Mouse (Mus musculus): Measurements from ENCODE around the gene Nacc1.

The Nacc1 gene

DNA sequence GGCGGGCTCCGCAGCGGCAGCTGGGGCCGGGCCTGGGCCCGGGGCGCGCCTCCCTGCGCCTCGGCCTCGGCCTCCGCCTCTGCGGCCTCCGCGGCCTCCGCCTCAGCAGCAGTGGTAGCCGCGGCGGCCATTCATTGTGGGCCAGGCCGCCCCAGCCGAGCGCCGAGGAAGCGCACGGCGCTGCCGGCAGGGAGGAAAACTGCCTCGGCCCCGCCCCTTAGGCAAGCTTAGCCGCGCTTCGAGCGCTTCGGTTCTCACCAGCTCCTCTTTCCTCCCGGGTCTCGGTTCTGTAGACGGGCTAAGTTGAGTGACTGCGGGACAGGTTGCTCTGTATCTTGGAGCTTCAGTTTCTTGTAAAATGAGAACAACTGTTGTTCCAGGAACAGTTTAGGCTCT lies at the start of gene Nacc1:
TSS of gene Nacc1 (minus strand) at position 158 of the 396 bp plus-strand sequence.
- in situ Hi-C loops (cut with MseI, MboI) = no loop called here

DNA sequence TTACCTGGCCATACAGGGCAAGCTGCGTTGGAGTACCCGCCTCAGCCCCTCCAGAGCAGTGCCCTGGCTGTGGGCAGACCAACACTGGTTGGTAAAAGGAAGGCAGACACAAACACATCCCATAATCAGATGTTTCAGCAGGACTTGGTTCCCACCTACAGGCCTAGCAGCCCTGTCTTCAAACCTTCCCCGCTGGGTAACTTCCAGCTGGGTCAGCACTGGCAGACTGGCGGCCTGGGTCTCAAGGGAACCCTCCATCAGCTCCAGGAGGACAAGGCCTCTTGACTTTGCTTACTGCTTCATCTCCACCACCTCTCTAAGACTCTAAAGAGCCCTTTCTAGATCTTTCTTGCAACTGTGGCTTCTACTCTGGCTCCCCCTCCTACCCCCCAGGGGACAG lies 48.9 kb upstream of the Nacc1 start:
- in situ Hi-C loops (cut with MseI, MboI) = no loop called here

DNA sequence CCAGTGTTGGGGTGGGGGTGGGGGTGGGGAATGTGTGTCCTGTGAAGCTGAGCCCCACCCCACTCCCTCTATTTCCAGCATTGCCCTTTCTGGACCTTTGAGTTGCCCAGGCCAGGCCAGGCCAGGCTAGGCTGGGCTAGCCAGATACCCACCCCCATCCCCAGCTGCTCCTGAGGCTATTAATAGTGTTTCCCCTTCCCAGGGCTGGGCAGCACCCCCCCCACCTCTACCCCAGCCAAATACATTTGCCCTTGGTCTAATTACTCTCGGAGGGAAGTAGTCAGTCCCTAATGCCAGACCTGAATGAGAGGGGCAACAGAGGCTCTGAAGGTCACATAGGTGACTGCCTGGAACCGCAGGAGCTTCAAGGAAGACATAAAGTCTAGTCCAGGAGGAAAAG lies 47.9 kb upstream of the Nacc1 start:
- in situ Hi-C loops (cut with MseI, MboI) = no loop called here

DNA sequence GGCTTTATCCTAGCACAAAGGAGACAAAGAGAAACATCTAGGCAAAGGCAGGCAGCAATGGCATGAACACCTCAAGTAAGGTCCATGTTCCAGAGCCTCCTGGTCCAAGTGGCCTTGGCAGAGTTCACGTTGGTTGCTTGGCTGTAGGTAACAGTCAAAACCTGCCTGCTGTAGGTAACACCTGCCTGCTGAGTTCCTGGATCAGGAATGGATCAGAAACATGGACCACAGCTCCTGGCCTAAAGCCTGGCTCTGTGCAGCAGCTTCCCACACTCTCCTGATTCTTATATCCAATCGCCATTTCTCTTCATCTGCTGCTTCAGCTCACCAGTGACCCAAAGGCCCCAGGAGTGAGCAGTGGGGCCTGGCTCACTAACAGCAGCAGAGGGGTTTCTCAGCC lies 47.0 kb upstream of the Nacc1 start:
- in situ Hi-C loops (cut with MseI, MboI) = no loop called here

DNA sequence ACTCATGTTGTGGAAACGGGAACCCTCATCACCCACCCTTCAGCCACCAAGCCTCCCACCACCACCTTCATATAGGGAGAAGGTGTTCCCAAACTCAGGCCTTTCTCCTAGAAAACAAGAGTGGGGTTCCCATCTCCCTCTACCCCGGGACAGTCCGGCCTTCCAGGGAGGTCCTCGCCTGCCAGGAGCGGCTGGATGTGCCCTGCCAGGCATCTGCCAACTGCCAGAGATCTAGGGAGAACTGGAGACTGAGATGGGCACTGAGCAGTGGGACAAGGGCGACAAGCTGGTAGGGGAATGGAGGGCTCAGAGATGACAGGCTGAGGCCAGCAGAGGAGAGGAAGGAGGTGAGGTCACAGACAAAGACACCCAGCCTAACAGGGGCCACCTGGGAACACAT lies 46.3 kb upstream of the Nacc1 start:
- in situ Hi-C loops (cut with MseI, MboI) = no loop called here

DNA sequence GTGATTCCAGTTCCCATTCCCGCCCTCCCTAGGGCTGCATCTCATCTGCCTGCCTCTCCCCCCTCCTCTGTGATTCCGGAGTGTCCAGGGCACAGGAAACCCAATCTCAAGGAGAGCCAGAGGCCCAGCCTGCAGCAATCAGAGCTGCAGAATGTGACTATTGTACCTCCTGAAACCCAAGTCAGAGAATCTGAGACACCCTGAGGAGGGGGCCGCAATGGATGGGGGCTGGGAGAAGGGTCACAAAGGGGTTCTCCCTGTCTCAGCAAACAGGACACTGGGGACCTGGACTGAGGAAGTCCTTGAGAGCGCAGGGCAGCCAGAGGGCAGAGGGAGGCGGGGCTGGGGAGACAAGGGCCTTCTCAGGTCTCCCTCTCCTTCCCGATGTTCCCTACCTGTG lies 45.3 kb upstream of the Nacc1 start:
- in situ Hi-C loops (cut with MseI, MboI) = no loop called here

DNA sequence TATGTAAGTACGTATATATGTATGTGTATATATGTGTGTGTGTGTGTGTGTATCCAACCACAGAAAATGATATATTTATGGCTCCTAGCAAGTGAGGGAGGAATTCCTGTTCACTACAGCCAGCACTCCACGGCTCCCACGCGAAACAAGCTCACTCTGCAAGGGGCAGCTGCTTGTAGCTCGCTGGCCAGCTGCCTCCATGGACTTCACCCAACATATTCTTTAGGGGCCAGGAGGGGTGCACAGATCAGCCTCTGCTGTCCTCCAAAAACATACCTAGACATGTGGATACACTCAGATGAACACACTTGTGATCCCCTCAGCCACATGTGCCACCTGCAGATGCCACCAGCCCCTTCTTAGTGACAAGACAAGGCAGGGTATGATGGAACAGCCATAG lies 44.9 kb upstream of the Nacc1 start:
- in situ Hi-C loops (cut with MseI, MboI) = no loop called here

DNA sequence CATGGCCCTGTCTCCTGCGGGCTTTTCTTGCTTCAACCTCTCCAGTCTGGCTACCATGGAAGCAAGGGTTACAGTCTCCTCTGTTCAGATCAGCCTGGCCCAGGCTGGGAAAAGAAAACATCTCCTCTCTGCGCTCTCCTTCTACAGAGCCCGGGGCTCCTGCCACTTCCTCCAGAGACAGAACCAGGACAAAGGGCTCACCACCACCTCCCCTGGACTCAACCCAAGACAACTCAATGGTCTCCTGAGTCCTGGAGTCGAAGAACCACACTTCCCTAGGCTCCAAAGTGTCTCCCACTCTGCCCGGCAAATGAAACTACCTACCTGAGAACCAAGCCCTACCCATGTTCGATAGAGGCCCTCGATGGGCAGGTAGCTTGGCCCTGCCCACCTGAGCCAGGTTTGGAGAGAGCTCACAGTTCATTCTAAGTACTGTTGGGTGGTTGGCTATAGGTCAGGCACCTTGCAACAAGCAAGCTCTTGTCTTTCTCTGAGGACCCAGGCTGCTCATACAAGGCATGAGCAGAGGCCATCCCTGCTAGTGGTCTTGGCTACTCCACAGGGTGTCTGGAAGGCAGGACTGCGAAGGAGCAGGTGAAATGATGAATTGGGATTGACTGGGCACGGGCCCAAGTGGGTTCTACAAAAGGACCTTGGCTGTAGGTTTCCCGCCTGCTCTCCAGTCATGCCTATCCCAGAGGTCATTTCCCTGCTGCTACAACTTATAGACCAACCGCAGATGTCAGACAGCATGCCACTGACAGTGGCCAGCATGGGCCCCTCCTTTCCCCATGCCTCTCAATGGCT lies 43.9 kb upstream of the Nacc1 start:
- in situ Hi-C loops (cut with MseI, MboI) = no loop called here

DNA sequence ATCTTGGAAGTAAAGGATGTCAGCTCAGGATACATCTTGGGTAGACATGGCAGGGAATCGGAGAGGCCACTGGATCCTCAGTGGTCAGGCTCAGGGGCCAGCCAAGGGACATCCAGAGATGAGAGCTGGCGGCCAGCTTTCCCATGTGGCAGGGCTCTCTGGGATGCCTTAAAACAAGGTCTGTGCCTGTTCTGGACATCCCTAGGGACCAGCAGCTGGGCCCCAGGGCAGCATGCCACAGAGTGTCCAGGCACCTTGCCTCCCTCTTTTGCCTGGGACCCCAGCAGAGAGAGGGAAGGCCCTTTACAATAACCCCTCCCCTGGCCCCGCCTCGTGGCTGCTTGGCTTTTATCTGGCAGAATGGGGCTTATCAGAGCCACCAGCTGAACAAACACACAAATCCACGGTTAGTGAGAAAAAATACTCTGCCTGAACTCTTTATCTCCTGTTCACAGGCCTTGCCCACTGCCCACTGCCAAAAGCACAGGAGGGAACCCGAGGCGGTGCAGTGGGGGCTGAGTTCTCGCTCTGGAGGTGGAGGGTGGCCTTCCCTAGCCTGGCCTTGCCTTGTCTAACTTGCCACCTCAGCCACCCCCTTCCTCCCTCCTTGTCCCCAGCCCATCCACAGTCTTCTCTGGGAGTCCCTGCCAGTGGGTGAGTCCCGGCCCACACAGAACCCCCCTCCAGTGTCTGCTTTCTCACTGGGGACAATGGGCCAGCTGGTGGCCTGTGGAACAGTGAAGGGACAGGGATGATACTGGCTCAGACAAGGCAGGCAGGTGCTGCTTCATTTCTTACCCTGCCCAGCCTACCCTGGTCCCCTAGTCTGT lies 43.1 kb upstream of the Nacc1 start:
- in situ Hi-C loops (cut with MseI, MboI) = no loop called here

DNA sequence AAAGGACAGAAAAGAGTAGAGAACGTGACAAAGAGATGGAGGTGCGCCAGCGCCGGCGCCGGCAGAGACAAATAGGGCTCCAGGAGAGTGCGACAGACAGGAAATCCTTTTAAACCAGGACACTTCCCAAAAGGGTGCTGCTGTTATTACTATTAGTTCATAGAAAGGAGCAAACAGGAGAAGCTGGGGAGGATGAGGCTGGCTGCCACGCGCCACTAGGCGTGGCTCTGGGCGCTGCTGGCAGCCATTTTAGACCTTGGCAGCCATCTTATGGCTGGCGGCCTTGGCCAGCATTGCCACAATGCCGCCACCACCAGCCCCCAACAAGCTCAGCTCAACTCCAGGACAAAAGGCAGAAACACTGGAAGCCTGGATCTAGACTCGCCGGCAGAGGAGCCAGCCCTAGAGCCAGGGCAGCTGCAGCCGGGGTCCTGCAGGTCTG lies 42.3 kb upstream of the Nacc1 start:
- in situ Hi-C loops (cut with MseI, MboI) = no loop called here

DNA sequence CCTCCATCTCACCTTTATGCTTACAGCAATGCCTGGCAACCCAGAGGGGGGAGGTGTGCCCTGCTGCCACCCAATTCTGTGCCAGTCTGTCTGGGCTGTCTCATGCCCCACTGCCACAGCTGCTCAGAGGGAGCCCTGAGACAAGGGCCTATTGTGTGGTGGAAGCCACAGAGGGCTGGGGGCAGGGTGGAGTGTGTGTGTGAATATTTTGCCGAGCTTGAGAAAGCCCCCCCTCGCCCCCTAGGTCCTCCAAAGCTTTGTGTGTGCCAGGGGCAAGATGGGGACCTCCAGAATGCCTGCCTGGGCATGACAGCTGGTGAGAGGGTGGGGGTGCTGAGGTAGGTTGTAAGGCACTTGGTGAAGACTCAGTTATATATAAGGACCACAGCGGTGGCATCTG lies 40.8 kb upstream of the Nacc1 start:
- in situ Hi-C loops (cut with MseI, MboI) = no loop called here

DNA sequence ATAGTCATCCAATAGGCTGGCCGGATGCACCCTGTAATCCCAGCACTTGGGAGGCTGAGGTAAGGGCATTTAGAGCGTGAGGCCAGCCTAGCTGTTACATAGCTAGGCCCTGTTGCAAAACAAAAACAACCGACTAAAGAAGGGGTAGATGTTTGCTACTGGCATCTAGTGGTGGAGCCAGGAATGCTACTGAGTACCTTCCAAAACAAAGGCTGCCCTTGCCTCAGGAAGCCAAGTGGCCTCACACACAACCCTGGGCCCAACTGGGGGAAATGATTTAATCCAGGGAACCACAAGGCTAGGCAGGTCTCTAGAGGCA lies 38.2 kb upstream of the Nacc1 start:
- in situ Hi-C loops (cut with MseI, MboI) = no loop called here

DNA sequence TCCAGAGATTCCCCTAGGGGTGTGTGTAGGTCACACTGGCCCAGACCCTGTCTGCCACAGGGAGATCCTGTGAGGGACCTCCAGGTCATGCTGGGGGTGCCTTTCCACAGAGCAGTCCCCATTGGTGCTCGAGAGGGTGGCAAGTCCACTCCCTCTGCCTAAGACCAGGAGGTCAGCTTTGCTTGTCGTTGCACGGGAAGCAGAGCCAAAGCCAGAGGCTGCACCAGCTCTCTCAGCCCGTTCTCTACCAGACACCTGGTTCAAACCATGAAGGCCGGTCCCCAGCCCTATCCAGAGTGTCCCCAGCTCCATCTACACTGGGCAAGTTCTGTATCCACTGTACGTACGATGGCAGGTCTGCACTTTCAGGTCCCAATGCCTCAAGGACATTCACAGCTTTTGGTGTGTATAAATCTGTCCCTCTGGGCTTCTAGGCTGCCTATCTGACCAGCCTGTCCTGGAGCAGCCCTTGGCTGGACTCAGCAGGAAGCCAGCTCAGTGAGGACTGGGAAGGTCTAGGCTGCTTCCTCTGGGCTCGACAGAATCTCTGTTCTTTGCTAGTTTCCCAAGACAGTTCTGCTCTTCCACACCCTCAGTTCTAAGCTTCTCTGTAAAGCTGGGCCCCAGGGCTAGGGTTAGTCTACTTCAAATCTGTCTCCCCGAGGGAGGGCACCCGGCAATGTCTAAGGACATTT lies 37.7 kb upstream of the Nacc1 start:
- in situ Hi-C loops (cut with MseI, MboI) = no loop called here

DNA sequence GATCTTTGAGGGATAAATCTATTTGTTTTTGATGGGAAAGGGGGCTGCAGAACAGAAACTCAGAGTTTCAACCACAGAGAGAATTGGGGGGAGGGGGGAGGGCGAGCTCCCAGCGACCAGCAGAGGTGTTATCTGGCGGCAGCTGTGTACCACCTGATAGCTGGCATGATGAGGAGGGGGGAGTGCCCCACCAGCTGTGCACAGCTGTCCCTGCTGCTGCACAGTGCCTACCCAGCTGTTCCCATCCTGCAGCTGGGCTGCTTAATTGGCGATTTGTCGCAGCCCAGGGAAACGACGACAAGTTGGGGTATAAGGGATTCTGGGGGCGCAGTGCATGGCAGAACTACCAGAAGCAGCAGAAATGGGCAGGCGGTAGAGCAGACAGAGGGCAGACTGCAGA lies 37.0 kb upstream of the Nacc1 start:
- in situ Hi-C loops (cut with MseI, MboI) = no loop called here

DNA sequence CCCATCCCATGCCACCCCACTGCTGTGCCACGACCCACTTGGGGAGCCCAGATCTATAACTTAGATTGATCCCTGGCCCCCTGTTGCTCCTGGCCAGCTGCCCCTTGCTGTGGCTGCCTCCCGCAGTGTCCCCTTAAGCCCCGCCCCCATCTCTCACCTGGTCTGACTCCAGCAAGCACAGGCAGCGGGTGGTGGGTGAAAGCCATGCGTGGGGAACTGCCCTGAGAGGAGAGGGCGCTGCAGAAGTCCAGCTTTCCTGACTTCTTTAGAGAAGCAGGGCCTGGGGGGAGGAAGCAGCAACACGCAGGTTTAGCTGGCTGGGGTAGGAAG lies 35.9 kb upstream of the Nacc1 start:
- in situ Hi-C loops (cut with MseI, MboI) = no loop called here

DNA sequence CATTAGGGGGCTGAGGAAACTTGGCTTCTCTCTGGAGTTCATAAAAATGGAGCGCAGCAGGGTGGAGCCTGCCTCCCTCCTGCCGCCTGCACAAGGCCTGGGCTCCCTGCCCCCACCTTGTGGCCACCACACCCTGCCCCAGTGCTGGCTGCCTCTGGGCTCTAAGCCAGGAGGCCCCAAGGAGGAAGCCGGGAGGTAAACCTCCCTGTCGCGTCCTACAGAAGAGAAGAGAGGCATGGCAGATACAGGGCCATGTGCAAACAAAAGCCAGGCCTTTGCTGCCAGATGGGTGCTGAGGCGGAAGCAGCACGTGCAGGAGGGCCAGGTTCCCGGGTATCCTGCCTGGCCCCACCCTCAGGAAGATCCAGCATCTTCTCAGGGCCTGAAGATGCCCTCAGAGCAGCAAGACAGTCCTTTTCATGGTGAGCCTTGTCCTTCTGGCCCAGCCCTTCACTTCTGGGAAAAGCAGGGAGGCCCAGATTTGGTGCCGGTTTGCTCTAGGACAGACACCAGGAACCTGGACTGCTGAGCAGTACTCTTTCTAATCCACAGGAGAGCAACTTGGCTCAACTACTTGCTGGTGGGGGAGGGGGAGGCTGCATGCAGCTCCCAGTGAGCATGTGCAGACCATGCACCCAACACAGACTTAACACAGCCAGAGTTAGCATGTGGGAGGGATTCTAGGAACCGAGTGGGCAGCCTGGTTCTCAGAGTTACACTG lies 35.3 kb upstream of the Nacc1 start, which contains the start of gene G430095P16Rik:
TSS of gene G430095P16Rik (plus strand) at position 158 of the 721 bp plus-strand sequence.
- in situ Hi-C loops (cut with MseI, MboI) = no loop called here

DNA sequence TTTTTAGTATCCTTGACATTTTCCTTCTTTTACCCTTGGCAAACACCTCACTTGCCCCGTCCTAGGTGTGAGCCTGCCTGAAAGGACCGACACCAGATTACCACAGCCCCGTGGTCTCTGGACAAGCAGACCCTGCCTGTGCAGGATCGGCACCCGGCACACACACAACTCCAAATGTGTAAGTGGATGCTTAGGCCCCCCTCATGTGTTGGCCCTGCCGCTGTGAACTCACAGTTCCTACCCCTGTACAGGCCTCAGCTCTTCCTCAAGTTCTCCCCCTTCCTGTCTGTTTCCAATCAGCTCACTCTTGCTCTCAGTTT lies 34.8 kb upstream of the Nacc1 start:
- in situ Hi-C loops (cut with MseI, MboI) = no loop called here

DNA sequence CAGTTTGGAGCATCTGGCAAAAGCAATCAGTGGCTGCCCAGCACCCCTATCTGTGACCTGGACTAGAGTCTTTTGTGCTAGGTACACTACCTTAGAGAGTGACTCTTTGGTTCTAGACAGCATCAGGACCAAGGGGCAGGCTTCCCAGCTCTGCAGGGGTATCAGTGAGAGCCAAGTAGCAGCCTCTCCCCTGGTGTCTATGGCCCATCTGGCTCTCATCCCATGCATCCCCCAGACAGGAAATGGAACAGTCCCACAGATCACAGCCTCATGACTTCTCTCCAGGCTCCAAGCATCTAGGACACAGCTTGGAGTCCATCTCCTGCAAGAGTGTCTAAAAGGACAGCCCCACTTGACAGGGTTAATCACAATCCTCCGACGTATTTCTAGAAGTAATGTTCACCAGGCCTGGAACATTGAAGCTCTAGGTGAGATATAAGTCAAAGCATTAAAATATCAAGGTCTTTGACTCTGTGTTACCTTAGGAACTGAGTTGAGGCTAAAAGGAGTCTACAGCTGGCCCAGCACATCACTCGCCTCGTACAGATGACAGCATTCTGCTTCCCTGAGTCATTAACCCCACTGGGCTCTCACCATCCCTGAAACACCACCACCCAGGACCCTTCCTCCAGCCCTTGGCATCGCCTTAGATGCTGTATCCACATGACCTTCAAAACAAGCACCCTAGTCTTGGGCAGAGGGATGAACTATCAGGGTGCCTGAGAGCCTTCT lies 31.5 kb upstream of the Nacc1 start:
- in situ Hi-C loops (cut with MseI, MboI) = no loop called here

DNA sequence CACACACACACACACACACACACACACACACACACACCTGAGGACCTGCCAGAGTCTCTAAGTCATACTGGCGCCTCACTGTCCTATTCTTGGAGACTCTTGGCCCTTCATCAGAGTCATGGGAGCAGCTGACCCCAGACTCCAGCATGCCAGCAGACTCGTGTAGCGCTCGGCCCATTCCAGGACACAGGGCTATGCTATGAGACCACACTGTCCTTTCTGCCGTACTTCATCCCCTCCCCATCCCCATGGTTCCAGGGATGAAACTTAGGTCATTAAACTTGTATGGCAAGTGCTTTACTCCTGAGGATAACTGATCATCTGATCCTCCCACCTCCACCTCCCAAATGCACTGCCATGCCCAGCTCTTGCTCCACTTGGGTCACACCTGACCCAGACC lies 30.8 kb upstream of the Nacc1 start:
- in situ Hi-C loops (cut with MseI, MboI) = no loop called here

DNA sequence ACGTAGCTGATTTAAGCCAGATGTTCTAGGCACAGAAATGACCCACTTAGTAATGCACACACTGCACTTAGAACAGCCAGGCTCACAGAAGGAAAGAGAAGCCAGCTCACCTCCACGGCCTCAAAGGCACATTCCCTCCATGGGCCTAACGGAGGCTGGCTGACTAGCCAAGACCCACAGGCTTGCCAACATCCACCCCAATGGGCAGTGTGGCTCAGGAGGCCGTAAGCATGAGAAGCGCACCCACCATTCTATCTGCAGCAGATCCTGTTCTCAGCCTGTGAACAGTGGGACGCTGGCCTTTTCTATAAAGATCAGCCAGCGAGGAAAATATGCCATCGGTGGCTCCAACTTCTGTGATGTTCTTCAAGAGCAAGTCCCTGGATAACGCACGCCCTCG lies 29.1 kb upstream of the Nacc1 start:
- in situ Hi-C loops (cut with MseI, MboI) = no loop called here

DNA sequence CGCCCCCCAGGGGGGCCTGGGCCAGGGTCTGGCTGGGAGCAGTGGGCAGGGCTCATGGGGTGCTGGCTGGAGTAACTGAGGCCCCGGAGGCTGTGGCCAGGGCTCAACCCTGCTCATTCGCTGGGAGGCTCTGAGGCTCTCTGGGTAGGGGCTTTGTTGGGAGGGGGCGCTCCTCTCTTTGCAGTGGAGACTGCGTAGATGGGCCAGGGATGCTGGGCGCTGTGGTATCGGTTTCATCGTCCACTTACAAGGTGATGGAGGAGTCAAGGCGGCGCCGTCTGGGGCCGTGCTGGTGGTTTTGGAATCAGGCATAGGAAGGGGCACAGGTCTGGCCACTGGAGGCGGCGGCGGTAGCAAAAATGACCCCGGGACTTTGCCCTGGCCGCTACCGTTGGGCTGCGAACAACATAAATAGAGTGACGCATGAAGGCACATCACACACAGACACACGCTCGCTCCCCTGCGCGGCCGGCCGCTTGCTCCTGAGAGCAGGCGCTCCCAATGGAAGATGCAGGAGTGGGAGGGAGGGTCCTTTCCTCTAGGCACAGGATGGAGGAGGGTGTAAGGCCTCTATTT lies 28.3 kb upstream of the Nacc1 start:
- in situ Hi-C loops (cut with MseI, MboI) = no loop called here
